Comparison of ENCODE assay signal across 25 mouse cellular contexts in the genomic region with DNA sequence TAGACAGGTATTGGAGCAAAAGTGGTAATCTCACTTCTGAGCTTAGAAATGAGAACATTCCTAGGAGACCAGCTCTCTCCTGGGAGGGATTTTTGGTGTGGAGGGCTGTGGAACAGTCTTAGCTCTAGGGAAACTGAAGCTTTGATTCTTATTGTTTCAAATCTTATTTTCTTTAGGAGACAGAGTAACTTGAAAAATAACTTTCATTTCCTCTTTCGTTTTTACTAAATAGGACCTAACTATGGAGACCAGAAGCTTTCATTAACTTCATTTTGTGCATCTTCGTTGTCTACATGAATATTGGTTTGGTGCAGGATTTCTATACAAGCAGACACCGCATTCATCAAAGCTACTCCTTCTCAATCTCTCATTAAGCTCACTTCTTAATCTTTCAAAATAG.
"Had no signal": no experiment of that assay in that cellular context is flagged by ENCODE, and none has a peak within 500 bp of the region (broad histone marks: within the 10 kb centered on the region; RNA-seq: fewer than 3 reads in every experiment).

No protein-coding gene starts in this region.

- H3K27ac ChIP-seq: gastrocnemius, adult 2 months; heart, embryonic 13.5 days; heart, embryonic 15.5 days; hindbrain, embryonic 13.5 days; hindbrain, embryonic 15.5 days; hindbrain, postnatal 0 days; layer of hippocampus, adult 2 months; left cerebral cortex, adult 2 months; limb, embryonic 10.5 days; limb, embryonic 12.5 days; liver, embryonic 13.5 days; liver, embryonic 15.5 days had no signal

- DNase-seq: gastrocnemius, adult 2 months; gastrocnemius, postnatal 10 days; gastrocnemius, postnatal 25 days; heart, adult 18-20 months; heart, postnatal 14 days; heart, postnatal 36 days; kidney, adult 11 months; kidney, adult 8-10 months; kidney, postnatal 10 days; kidney, postnatal 4 days; liver; liver, embryonic 13.5 days had no signal

- H3K4me3 ChIP-seq: gastrocnemius, adult 2 months; heart, embryonic 13.5 days; heart, embryonic 15.5 days; hindbrain, embryonic 13.5 days; hindbrain, embryonic 15.5 days; layer of hippocampus, adult 2 months; left cerebral cortex, adult 2 months; limb, embryonic 10.5 days; limb, embryonic 12.5 days; liver, embryonic 13.5 days; liver, embryonic 15.5 days had no signal

- H3K9me3 ChIP-seq: heart, embryonic 13.5 days; heart, embryonic 15.5 days; hindbrain, embryonic 13.5 days; hindbrain, embryonic 15.5 days; limb, embryonic 10.5 days; limb, embryonic 12.5 days; liver, embryonic 13.5 days; liver, embryonic 15.5 days had no signal

- H3K36me3 ChIP-seq: heart, embryonic 13.5 days; heart, embryonic 15.5 days; hindbrain, embryonic 13.5 days; hindbrain, embryonic 15.5 days; limb, embryonic 10.5 days; limb, embryonic 12.5 days; liver, embryonic 13.5 days; liver, embryonic 15.5 days had no signal

- H3K4me1 ChIP-seq: heart, embryonic 13.5 days; heart, embryonic 15.5 days; hindbrain, embryonic 13.5 days; hindbrain, embryonic 15.5 days; liver, embryonic 13.5 days; liver, embryonic 15.5 days had no signal

- H3K4me2 ChIP-seq: heart, embryonic 11.5 days; heart, embryonic 13.5 days; heart, embryonic 15.5 days; hindbrain, embryonic 13.5 days; hindbrain, embryonic 15.5 days; limb, embryonic 12.5 days; liver, embryonic 11.5 days; liver, embryonic 13.5 days; liver, embryonic 15.5 days had no signal

- H3K27me3 ChIP-seq: heart, embryonic 13.5 days; heart, embryonic 15.5 days; hindbrain, embryonic 13.5 days; hindbrain, embryonic 15.5 days; limb, embryonic 12.5 days; liver, embryonic 13.5 days; liver, embryonic 15.5 days had no signal

- ATAC-seq: hindbrain, postnatal 0 days; intestine, embryonic 16.5 days had no signal

- H3K9ac ChIP-seq: heart, embryonic 13.5 days; heart, embryonic 15.5 days; hindbrain, embryonic 13.5 days; hindbrain, embryonic 15.5 days; limb, embryonic 12.5 days; liver, embryonic 13.5 days; liver, embryonic 15.5 days had no signal
